Mouse (Mus musculus) kidney, postnatal 0 days (tissue): Measurements from ENCODE around the gene Cel. TPM values are rescaled to one million over a fixed set of nuclear protein-coding genes. Genes with fewer than 3 reads are reported as not detected.

Experiments
- ATAC-seq: fragments of 200-750 bp; cut with Nextera tagmentation; replicated peaks from 2 replicates; pipeline ENCODE4 v1.8.0; 2017; ENCODE audit warnings: low read depth, moderate number of reproducible peaks, moderate TSS enrichment, moderate library complexity; ENCODE audit not compliant: low FRiP score
- DNase-seq: peaks from one replicate; pipeline ENCODE4 v3.0.0-alpha.2; 2016; ENCODE audit warnings: low spot score
- H3K27ac ChIP-seq: fragments of 300-500 bp; sonication (generic); 2 replicates; pipeline ENCODE4 v1.5.1; 2014; ENCODE audit warnings: mild to moderate bottlenecking
- H3K27me3 ChIP-seq: fragments of 300-500 bp; sonication (generic); 2 replicates; pipeline ENCODE4 v1.6.1; 2014; ENCODE audit warnings: low read length, mixed read lengths; ENCODE audit not compliant: insufficient read depth
- H3K36me3 ChIP-seq: fragments of 300-500 bp; sonication (generic); 2 replicates; pipeline ENCODE4 v1.6.1; 2014; ENCODE audit warnings: low read length, mixed read lengths; ENCODE audit not compliant: insufficient read depth
- H3K4me1 ChIP-seq: fragments of 300-500 bp; sonication (generic); replicated peaks from 2 replicates; pipeline ENCODE4 v1.6.1; 2014; ENCODE audit warnings: antibody characterized with exemption, low read length, mixed read lengths; ENCODE audit not compliant: insufficient read depth
- H3K4me2 ChIP-seq: fragments of 300-500 bp; sonication (generic); 2 replicates; pipeline ENCODE4 v1.6.1; 2014; ENCODE audit warnings: mild to moderate bottlenecking, low read length, moderate library complexity, mixed read lengths
- H3K4me3 ChIP-seq: fragments of 300-500 bp; sonication (generic); replicated peaks from 2 replicates; pipeline ENCODE4 v1.5.1; 2014; ENCODE audit warnings: low read depth, low read length
- H3K9ac ChIP-seq: fragments of 300-500 bp; sonication (generic); 2 replicates; pipeline ENCODE4 v1.6.1; 2014; ENCODE audit warnings: low read depth, low read length
- H3K9me3 ChIP-seq: fragments of 300-500 bp; sonication (generic); replicated peaks from 2 replicates; pipeline ENCODE4 v1.6.1; 2016; ENCODE audit warnings: low read length, inconsistent platforms, mixed read lengths
- CTCF ChIP-seq: IDR thresholded peaks from 2 replicates; pipeline ENCODE4 v1.5.1; 2016; ENCODE audit warnings: antibody characterized with exemption, low read depth, mild to moderate bottlenecking, moderate library complexity
- WGBS: fragments of 180-500 bp; shearing (Covaris S2); extraction: QIAGEN DNeasy Blood & Tissue Kit; methylation state at CpG from one replicate; pipeline ENCODE4 v1.1.7; 2014; 5-methylcytosine and 5-hydroxymethylcytosine counted together
- polyA plus RNA-seq: library from polyadenylated mRNA; unstranded; fragments of >200 nt; fragmentation: Nextera tagmentation; extraction: Ambion mirVana; gene quantifications from 2 replicates; pipeline ENCODE4 v1.2.1, GENCODE M21; 2015

Gene Cel
- polyA plus RNA-seq, 1 experiment from 2014 or later: not detected

GRCm38 (mm10) chr2:28576815-28577214 lies 13.6 kb upstream of the Cel start:
- no peak for DNase-seq
- Histone ChIP-seq H3K9ac (no peak overlapping the region), H3K4me3 (no peak overlapping the region), H3K9me3 (no peaks in the 10 kb centered on the region), H3K36me3 (peaks cover 47% of the 10 kb centered on the region), H3K27me3 (no peaks in the 10 kb centered on the region), H3K4me1 (no peaks in the 10 kb centered on the region), H3K4me2 (no peak overlapping the region), H3K27ac (no peak overlapping the region)
- no peak for ATAC-seq
- no peak for TF ChIP-seq CTCF
- 93% methylated on average over 3 of the region's 3 CpGs for WGBS

GRCm38 (mm10) chr2:28575341-28575740 lies 12.1 kb upstream of the Cel start:
- H3K4me2 ChIP-seq: no peak overlapping the region
- no peaks in the 10 kb centered on the region for H3K9me3 ChIP-seq
- H3K27me3 ChIP-seq: no peaks in the 10 kb centered on the region
- DNase-seq (no peak), ATAC-seq (no peak)
- no peak overlapping the region for H3K27ac ChIP-seq
- peaks cover 53% of the 10 kb centered on the region for H3K36me3 ChIP-seq
- no peak overlapping the region for H3K9ac ChIP-seq
- WGBS: 82% methylated on average over 4 of the region's 4 CpGs
- TF ChIP-seq CTCF: no peak
- H3K4me3 ChIP-seq: no peak overlapping the region
- no peaks in the 10 kb centered on the region for H3K4me1 ChIP-seq

GRCm38 (mm10) chr2:28569903-28570302 lies 6.7 kb upstream of the Cel start:
- no peak for DNase-seq
- WGBS: 74% methylated on average over 2 of the region's 3 CpGs
- no peak for TF ChIP-seq CTCF
- Histone ChIP-seq H3K9me3 (no peaks in the 10 kb centered on the region), H3K4me3 (no peak overlapping the region), H3K4me2 (no peak overlapping the region), H3K4me1 (no peaks in the 10 kb centered on the region), H3K36me3 (peaks cover 60% of the 10 kb centered on the region), H3K27ac (no peak overlapping the region), H3K27me3 (no peaks in the 10 kb centered on the region), H3K9ac (no peak overlapping the region)
- no peak for ATAC-seq

GRCm38 (mm10) chr2:28566545-28566944 lies 3.3 kb upstream of the Cel start:
- Histone ChIP-seq H3K27ac (no peak overlapping the region), H3K9ac (no peak overlapping the region), H3K27me3 (no peaks in the 10 kb centered on the region), H3K4me3 (no peak overlapping the region), H3K4me1 (no peaks in the 10 kb centered on the region), H3K4me2 (no peak overlapping the region), H3K36me3 (peaks cover 42% of the 10 kb centered on the region), H3K9me3 (no peaks in the 10 kb centered on the region)
- no peak for TF ChIP-seq CTCF
- peak; percentile 42 for DNase-seq
- WGBS: 62% methylated on average over 5 of the region's 5 CpGs
- no peak for ATAC-seq

- no peaks in the 10 kb centered on the region for H3K4me1 ChIP-seq
- DNase-seq (no peak), ATAC-seq (0 out of 2 replicates have a peak, but pooled peaks have one; percentile 15)
- H3K9ac ChIP-seq: no peak overlapping the region
- H3K4me2 ChIP-seq: no peak overlapping the region
- TF ChIP-seq CTCF: no peak
- 91% methylated on average over 4 of the region's 4 CpGs for WGBS
- no peak overlapping the region for H3K27ac ChIP-seq
- no peaks in the 10 kb centered on the region for H3K9me3 ChIP-seq
- no peak overlapping the region for H3K4me3 ChIP-seq
- no peaks in the 10 kb centered on the region for H3K27me3 ChIP-seq
- peaks cover 29% of the 10 kb centered on the region for H3K36me3 ChIP-seq
Measured at GRCm38 (mm10) chr2:28564380-28564779, 1.2 kb upstream of the Cel start.

GRCm38 (mm10) chr2:28563830-28564229 lies 627 bp upstream of the Cel start:
- H3K9ac ChIP-seq: no peak overlapping the region
- H3K27me3 ChIP-seq: no peaks in the 10 kb centered on the region
- H3K4me3 ChIP-seq: no peak overlapping the region
- ATAC-seq (no peak), DNase-seq (no peak)
- TF ChIP-seq CTCF: no peak
- no peaks in the 10 kb centered on the region for H3K4me1 ChIP-seq
- no peaks in the 10 kb centered on the region for H3K9me3 ChIP-seq
- H3K27ac ChIP-seq: no peak overlapping the region
- H3K4me2 ChIP-seq: no peak overlapping the region
- H3K36me3 ChIP-seq: peaks cover 24% of the 10 kb centered on the region

- no peak overlapping the region for H3K4me3 ChIP-seq
- no peak overlapping the region for H3K4me2 ChIP-seq
- H3K36me3 ChIP-seq: peaks cover 8% of the 10 kb centered on the region; the same call in 1 of the 2 replicates
- H3K27me3 ChIP-seq: no peaks in the 10 kb centered on the region
- no peaks in the 10 kb centered on the region for H3K9me3 ChIP-seq
- no peaks in the 10 kb centered on the region for H3K4me1 ChIP-seq
- no peak for DNase-seq
- H3K27ac ChIP-seq: no peak overlapping the region
- H3K9ac ChIP-seq: no peak overlapping the region
- no peak for ATAC-seq
- WGBS: 85% methylated on average over 5 of the region's 5 CpGs
- TF ChIP-seq CTCF: no peak
Measured at GRCm38 (mm10) chr2:28557452-28557851, 5.8 kb downstream of the Cel start.
